Mouse (Mus musculus): Measurements from ENCODE around the gene Art3. TPM values are rescaled to one million over a fixed set of nuclear protein-coding genes. Genes with fewer than 3 reads are reported as not detected.

Art3 gene
- polyA plus RNA-seq, 1 experiment: 263 TPM

DNA sequence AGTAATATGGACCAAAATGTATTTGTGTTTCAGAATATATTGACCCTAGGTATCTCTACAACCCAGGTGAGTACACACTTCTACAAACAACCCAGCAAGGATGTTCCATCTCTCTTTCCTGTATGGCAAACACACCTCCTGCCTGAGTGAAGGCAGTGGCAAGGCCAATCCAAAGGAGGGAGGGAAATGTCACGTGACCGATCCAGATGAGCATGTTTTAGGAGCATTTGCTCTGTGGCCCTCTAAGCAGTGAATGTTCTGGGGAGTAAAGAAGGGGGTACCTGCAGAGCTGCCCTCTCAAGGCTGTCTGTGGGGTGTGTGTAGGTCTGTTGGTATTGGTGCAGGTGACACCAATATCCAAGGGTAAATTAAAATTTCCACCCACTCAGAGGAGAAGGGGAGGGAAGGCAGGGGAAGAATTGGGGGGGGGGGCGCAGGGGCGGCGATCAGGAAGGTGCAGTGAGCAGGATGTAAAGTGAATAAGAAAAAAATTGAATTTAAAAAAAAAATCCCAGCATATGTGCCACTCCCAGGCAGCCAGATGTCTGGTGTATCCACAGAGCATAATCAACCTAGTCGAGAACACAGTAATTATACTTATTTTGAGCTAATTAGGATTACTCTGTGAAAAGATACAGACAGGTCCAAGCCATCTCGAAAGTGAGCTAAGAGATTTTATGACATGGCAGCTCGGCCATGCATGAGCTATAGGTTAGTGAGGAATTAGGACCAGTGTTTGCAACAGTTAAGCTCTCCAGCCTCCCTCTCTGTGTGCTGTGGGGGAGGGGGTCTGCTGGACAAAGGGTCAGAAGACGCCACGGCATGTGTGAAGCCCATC lies 72.2 kb downstream of the Art3 start:
- Histone ChIP-seq H3K4me3 (ENCODE audit: control insufficient read depth, low read depth, low read length) (no peak overlapping the region), H3K27me3 (ENCODE audit: control insufficient read depth, insufficient read depth, low read length) (no peaks in the 10 kb centered on the region), H3K36me3 (ENCODE audit: control insufficient read depth, insufficient read depth, low read length) (no peaks in the 10 kb centered on the region; the same call in 1 of the 2 replicates), H3K4me1 (ENCODE audit: control insufficient read depth, insufficient read depth, low read length) (no peaks in the 10 kb centered on the region), H3K27ac (ENCODE audit: control insufficient read depth, insufficient read depth, low read depth, low read length) (no peak overlapping the region)
- no peak for TF ChIP-seq POLR2A (IDR thresholded peaks at IDR 0.05; ENCODE audit: control insufficient read depth, low read depth, low read length)

DNA sequence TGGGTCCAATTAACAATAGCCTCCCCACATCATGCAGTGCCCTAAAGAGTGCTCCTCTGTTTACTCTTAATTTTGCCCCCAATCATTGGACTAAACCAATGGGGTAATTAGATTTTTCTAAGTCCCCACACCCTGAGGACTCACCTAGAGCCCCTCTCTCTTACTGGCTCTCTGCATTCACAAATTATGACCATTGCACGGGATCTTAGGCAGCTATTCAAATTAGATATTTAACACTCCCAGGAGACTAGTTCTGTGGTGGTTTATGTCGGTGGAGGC lies 72.7 kb downstream of the Art3 start:
- Histone ChIP-seq H3K4me1 (ENCODE audit: control insufficient read depth, insufficient read depth, low read length) (no peaks in the 10 kb centered on the region), H3K4me3 (ENCODE audit: control insufficient read depth, low read depth, low read length) (no peak overlapping the region), H3K27ac (ENCODE audit: control insufficient read depth, insufficient read depth, low read depth, low read length) (no peak overlapping the region), H3K36me3 (ENCODE audit: control insufficient read depth, insufficient read depth, low read length) (no peaks in the 10 kb centered on the region; the same call in 1 of the 2 replicates), H3K27me3 (ENCODE audit: control insufficient read depth, insufficient read depth, low read length) (no peaks in the 10 kb centered on the region)
- TF ChIP-seq CTCF (IDR thresholded peaks at IDR 0.05; ENCODE audit: control insufficient read depth, insufficient read depth, insufficient replicate concordance, low read depth, low read length): no peak
- no peak for TF ChIP-seq POLR2A (IDR thresholded peaks at IDR 0.05; ENCODE audit: control insufficient read depth, low read depth, low read length)

DNA sequence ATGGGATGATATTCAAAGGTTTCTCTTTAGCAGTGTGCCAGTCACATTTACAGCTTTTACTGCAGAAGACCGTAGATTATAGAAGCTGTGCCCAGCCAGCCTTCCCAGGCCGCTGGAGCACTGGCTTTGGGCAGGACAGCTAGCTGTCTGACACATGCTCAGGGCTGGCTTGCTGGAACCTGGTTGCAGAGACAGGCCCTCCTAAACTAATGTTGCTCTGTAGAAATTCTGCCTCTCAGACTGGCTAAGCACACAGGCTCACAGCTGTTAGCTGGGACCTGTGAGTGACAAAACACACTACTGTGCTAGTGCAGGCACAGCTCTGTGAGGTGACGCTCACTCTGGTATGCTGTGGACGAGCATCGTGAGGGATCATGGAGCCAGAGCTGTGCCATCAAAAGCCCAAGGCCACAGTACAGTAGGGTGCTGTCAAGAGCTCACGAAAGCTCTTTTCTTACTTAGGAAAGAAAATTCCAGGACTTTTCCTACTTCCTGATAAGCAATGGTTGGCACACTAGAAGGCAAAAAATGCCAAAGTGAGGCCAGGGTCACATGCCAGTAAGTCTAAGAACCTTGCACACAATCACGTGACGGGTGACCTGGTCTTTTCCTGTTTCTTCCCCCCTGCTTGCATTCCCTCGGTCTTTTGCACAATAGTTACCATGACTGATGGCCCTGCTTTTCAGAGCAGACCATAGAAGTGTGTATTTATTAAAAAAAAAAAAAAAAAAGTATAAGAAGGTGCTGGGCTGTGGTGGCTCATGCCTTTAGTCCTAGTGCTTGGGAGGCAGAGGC lies 77.9 kb downstream of the Art3 start:
- H3K27ac ChIP-seq (ENCODE audit: control insufficient read depth, insufficient read depth, low read depth, low read length): no peak overlapping the region
- no peaks in the 10 kb centered on the region for H3K36me3 ChIP-seq (ENCODE audit: control insufficient read depth, insufficient read depth, low read length)
- no peaks in the 10 kb centered on the region for H3K27me3 ChIP-seq (ENCODE audit: control insufficient read depth, insufficient read depth, low read length)
- H3K4me1 ChIP-seq (ENCODE audit: control insufficient read depth, insufficient read depth, low read length): no peaks in the 10 kb centered on the region
- TF ChIP-seq CTCF (IDR thresholded peaks at IDR 0.05; ENCODE audit: control insufficient read depth, insufficient read depth, insufficient replicate concordance, low read depth, low read length): no peak
- TF ChIP-seq POLR2A (IDR thresholded peaks at IDR 0.05; ENCODE audit: control insufficient read depth, low read depth, low read length): no peak
- H3K4me3 ChIP-seq (ENCODE audit: control insufficient read depth, low read depth, low read length): no peak overlapping the region

DNA sequence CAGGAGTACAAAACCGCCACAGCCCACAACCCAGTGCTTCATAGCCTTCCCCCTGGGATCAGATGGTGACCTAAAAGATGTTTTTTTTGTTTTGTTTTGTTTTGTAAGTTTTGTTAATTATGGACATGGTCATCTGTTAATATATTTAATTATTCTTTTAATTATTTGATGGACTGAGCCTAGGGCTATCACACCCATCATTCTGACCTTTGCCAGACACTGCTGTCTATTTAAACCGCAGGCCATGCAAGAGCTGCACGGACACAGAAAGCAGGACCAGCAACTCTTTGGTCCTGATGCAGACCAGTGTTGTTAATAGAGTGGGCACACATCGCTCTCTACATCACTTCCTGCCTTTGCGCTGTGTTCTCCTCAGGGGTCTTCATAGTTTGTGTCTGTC lies 78.9 kb downstream of the Art3 start:
- Histone ChIP-seq H3K27me3 (ENCODE audit: control insufficient read depth, insufficient read depth, low read length) (no peaks in the 10 kb centered on the region), H3K4me1 (ENCODE audit: control insufficient read depth, insufficient read depth, low read length) (no peaks in the 10 kb centered on the region), H3K27ac (ENCODE audit: control insufficient read depth, insufficient read depth, low read depth, low read length) (no peak overlapping the region), H3K36me3 (ENCODE audit: control insufficient read depth, insufficient read depth, low read length) (no peaks in the 10 kb centered on the region), H3K4me3 (ENCODE audit: control insufficient read depth, low read depth, low read length) (no peak overlapping the region)
- no peak for TF ChIP-seq POLR2A (IDR thresholded peaks at IDR 0.05; ENCODE audit: control insufficient read depth, low read depth, low read length)
- TF ChIP-seq CTCF (IDR thresholded peaks at IDR 0.05; ENCODE audit: control insufficient read depth, insufficient read depth, insufficient replicate concordance, low read depth, low read length): no peak

DNA sequence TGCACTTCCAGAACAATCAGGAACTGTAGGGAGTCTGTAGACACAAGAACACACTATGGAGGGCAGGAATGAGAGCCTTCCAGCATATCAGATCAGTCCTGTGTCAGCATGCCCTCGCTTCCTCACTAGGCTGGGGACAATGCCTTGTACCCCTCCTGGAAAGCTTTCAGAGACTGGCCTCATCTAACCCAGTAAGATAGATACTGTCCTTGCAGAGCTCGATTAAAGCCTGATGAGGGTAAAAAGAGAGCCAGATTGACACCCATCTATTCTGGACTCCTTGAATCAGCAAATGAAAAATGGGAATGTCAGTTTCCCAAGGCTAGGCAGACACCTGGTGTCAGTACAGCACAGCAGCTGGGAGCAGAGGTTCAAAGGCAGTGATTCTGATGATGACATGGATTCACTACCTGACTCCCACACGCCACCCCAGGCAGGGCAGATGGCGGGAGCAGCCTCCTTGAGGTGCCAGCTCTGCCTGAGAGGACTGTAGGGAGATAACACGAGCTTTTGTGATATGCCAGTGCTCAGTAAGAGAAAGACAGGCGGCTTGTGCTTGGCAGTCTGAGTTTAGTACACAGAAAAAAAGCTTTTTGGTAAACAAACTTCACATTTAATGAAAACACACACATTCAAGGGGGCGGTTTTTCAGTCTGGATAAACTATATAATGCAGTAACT lies 80.0 kb downstream of the Art3 start:
- no peak overlapping the region for H3K4me3 ChIP-seq (ENCODE audit: control insufficient read depth, low read depth, low read length)
- no peaks in the 10 kb centered on the region for H3K27me3 ChIP-seq (ENCODE audit: control insufficient read depth, insufficient read depth, low read length)
- H3K27ac ChIP-seq (ENCODE audit: control insufficient read depth, insufficient read depth, low read depth, low read length): no peak overlapping the region
- H3K36me3 ChIP-seq (ENCODE audit: control insufficient read depth, insufficient read depth, low read length): no peaks in the 10 kb centered on the region
- no peaks in the 10 kb centered on the region for H3K4me1 ChIP-seq (ENCODE audit: control insufficient read depth, insufficient read depth, low read length)
- TF ChIP-seq CTCF (IDR thresholded peaks at IDR 0.05; ENCODE audit: control insufficient read depth, insufficient read depth, insufficient replicate concordance, low read depth, low read length) (no peak), POLR2A (IDR thresholded peaks at IDR 0.05; ENCODE audit: control insufficient read depth, low read depth, low read length) (no peak)

DNA sequence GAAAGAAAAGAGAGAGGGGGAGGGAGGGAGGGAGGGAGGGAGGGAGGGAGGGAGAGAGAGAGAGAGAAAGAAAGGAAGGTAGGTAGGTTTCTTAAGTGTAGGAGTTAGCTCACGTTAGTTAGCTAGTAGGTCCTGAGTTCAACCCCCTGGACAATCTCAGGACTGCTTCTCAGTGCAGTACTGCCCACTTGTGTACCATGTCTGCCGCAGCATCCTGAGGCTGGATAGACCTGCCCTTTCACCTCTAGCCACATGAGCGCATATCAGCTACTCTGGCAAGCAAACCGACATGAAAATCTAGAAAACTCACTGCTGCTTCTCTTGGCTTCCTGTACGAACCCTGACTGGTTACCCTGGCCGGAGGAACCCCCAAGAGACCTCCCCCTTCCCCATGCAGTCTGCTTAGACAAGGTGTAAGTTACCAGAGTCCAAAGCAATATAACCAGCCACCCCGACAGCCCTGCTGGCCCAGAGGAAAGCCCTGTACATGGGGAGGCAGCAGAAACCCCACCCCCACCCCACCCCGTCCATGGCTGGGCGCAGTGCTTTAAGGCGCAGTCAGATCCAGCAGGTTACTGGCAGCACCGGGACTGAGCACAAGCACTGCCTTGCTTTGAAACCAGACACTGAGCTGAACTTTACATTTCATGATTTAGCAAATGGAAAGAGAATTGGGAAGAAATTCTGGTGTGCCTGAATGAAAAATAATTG lies 81.8 kb downstream of the Art3 start:
- TF ChIP-seq CTCF (IDR thresholded peaks at IDR 0.05; ENCODE audit: control insufficient read depth, insufficient read depth, insufficient replicate concordance, low read depth, low read length) (no peak), POLR2A (IDR thresholded peaks at IDR 0.05; ENCODE audit: control insufficient read depth, low read depth, low read length) (no peak)
- H3K27me3 ChIP-seq (ENCODE audit: control insufficient read depth, insufficient read depth, low read length): no peaks in the 10 kb centered on the region
- H3K4me1 ChIP-seq (ENCODE audit: control insufficient read depth, insufficient read depth, low read length): no peaks in the 10 kb centered on the region
- H3K4me3 ChIP-seq (ENCODE audit: control insufficient read depth, low read depth, low read length): no peak overlapping the region
- no peak overlapping the region for H3K27ac ChIP-seq (ENCODE audit: control insufficient read depth, insufficient read depth, low read depth, low read length)
- no peaks in the 10 kb centered on the region; the same call in 1 of the 2 replicates for H3K36me3 ChIP-seq (ENCODE audit: control insufficient read depth, insufficient read depth, low read length)

DNA sequence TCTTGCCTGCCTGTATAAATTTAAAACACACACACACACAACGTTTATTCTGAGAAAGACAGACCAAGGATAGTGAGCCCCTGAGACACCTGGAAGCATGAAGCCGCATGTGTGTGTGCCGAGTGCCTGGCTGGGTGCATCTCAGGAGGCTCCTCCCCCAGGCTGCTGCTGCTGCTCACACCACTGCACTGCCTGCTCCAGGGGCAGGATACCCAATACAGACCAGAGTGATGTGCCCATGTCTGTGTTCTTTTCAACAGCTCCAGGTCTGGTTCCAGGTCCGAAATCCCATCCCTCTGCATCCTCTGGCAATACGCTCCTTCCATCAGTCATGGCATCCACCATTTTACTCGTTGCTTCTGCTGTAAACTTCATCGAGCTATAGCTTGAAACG lies 82.4 kb downstream of the Art3 start:
- H3K4me3 ChIP-seq (ENCODE audit: control insufficient read depth, low read depth, low read length): no peak overlapping the region
- H3K36me3 ChIP-seq (ENCODE audit: control insufficient read depth, insufficient read depth, low read length): no peaks in the 10 kb centered on the region; the same call in 1 of the 2 replicates
- no peak for TF ChIP-seq POLR2A (IDR thresholded peaks at IDR 0.05; ENCODE audit: control insufficient read depth, low read depth, low read length)
- TF ChIP-seq CTCF (IDR thresholded peaks at IDR 0.05; ENCODE audit: control insufficient read depth, insufficient read depth, insufficient replicate concordance, low read depth, low read length): no peak

More for the DNA sequence above, 82.4 kb downstream of the Art3 start:
- no peaks in the 10 kb centered on the region for H3K27me3 ChIP-seq (ENCODE audit: control insufficient read depth, insufficient read depth, low read length)
- no peak overlapping the region for H3K27ac ChIP-seq (ENCODE audit: control insufficient read depth, insufficient read depth, low read depth, low read length)
- H3K4me1 ChIP-seq (ENCODE audit: control insufficient read depth, insufficient read depth, low read length): no peaks in the 10 kb centered on the region

Measured in testis, adult 2 months (tissue).